19 mouse cellular contexts compared by ENCODE assay signal in genomic region chr12:11317671-11318070, GRCm38 (mm10). TPM values are rescaled to one million over a fixed set of nuclear protein-coding genes. Genes with fewer than 3 reads are reported as not detected.
DNase-seq lines count a peak whose midpoint lies in the region; ATAC-seq and TF ChIP-seq lines count a peak whose summit lies in the region.
"Had no signal": no experiment of that assay in that cellular context is flagged by ENCODE, and none has a peak within 500 bp of the region (broad histone marks: within the 10 kb centered on the region; RNA-seq: fewer than 3 reads in every experiment).

No protein-coding gene starts in this region.

- in situ Hi-C loops in ES-E14 (cut with MboI; ENCODE audit: low sequenced_read_pairs in 2 of 2, unreplicated experiment in 2 of 2), result no loop called here

- H3K9me3 ChIP-seq in ES-E14 (ENCODE audit: control insufficient read depth, insufficient read depth, low read depth, low read length), result no peaks in the 10 kb centered on the region
- no peaks in the 10 kb centered on the region for H3K9me3 ChIP-seq in intestine, postnatal 0 days (ENCODE audit: control insufficient read depth)
- H3K9me3 ChIP-seq: embryonic facial prominence, embryonic 12.5 days; forebrain, embryonic 10.5 days; G1E; hindbrain, embryonic 12.5 days; intestine, embryonic 15.5 days had no signal

- ATAC-seq in erythroid progenitor cell, adult 5-6 weeks (replicated peaks; ENCODE audit: low FRiP score, poor library complexity, severe bottlenecking), result no peak
- ATAC-seq in intestine, postnatal 0 days, result no peak
- ATAC-seq: intestine, embryonic 15.5 days had no signal

- no peak overlapping the region for H3K27ac ChIP-seq in ES-E14 (ENCODE audit: insufficient read depth, low read depth, low read length, poor library complexity, severe bottlenecking)
- no peak overlapping the region for H3K27ac ChIP-seq in intestine, postnatal 0 days (ENCODE audit: low read depth, low read length)
- H3K27ac ChIP-seq: embryonic facial prominence, embryonic 12.5 days; forebrain, embryonic 10.5 days; hindbrain, embryonic 12.5 days; intestine, embryonic 15.5 days; liver, embryonic 14.5 days had no signal

- no peak overlapping the region for H3K9ac ChIP-seq in ES-E14 (ENCODE audit: insufficient read depth, low read depth, low read length, poor library complexity, severe bottlenecking)
- H3K9ac ChIP-seq in intestine, postnatal 0 days (ENCODE audit: low read depth, low read length), result no peak overlapping the region
- H3K9ac ChIP-seq: embryonic facial prominence, embryonic 12.5 days; hindbrain, embryonic 12.5 days; intestine, embryonic 15.5 days; liver, embryonic 14.5 days had no signal

- H3K27me3 ChIP-seq in intestine, postnatal 0 days (replicated peaks; ENCODE audit: control insufficient read depth, insufficient read depth, low read length), result no peaks in the 10 kb centered on the region
- H3K27me3 ChIP-seq: embryonic facial prominence, embryonic 12.5 days; hindbrain, embryonic 12.5 days; intestine, embryonic 15.5 days had no signal

- no peaks in the 10 kb centered on the region for H3K4me1 ChIP-seq in ES-E14 (ENCODE audit: control insufficient read depth in 2 of 2, insufficient read depth in 2 of 2, low read length in 2 of 2, poor library complexity in 1 of 2)
- no peaks in the 10 kb centered on the region for H3K4me1 ChIP-seq in intestine, postnatal 0 days (replicated peaks; ENCODE audit: control insufficient read depth, insufficient read depth, low read length)
- H3K4me1 ChIP-seq: embryonic facial prominence, embryonic 12.5 days; forebrain, embryonic 10.5 days; hindbrain, embryonic 12.5 days; intestine, embryonic 15.5 days had no signal

- 53% methylated on average over 6 of the region's 6 CpGs for WGBS in intestine, postnatal 0 days

- peak; percentile 25 for DNase-seq in adrenal gland, adult 8-10 months
- no peak for DNase-seq in adrenal gland, postnatal 10 days
- DNase-seq in ES-E14 (ENCODE audit: low read depth, low spot score), result no peak
- DNase-seq in kidney, postnatal 36 days, result peak; percentile 42 to 51
- peak; percentile 7 to 36 for DNase-seq in lung, postnatal 4 days
- DNase-seq in cerebellum, postnatal 25 days, result no peak
- DNase-seq: cerebellum, adult 9-10 months; left cerebral cortex, postnatal 4 days; midbrain, embryonic 14.5 days; right cerebral cortex, postnatal 25 days; thymus, adult 18-20 months had no signal

- TF ChIP-seq CTCF in intestine, postnatal 0 days (IDR thresholded peaks at IDR 0.05; ENCODE audit: low read depth), result no peak

- H3K4me2 ChIP-seq in intestine, postnatal 0 days (replicated peaks; ENCODE audit: low read depth), result no peak overlapping the region
- H3K4me2 ChIP-seq: embryonic facial prominence, embryonic 12.5 days; hindbrain, embryonic 12.5 days; intestine, embryonic 15.5 days had no signal

- peaks cover 12% of the 10 kb centered on the region for H3K36me3 ChIP-seq in ES-E14 (ENCODE audit: control insufficient read depth, insufficient read depth, low read length, poor library complexity, severe bottlenecking)
- H3K36me3 ChIP-seq in intestine, postnatal 0 days (ENCODE audit: control insufficient read depth, insufficient read depth), result peaks cover 38% of the 10 kb centered on the region

- H3K4me3 ChIP-seq in ES-E14 (ENCODE audit: insufficient read depth in 1 of 2, low read depth in 1 of 2, low read length in 2 of 2, poor library complexity in 1 of 2, severe bottlenecking in 1 of 2), result no peak overlapping the region
- H3K4me3 ChIP-seq in intestine, postnatal 0 days (ENCODE audit: low read depth, low read length), result no peak overlapping the region
- H3K4me3 ChIP-seq: embryonic facial prominence, embryonic 12.5 days; forebrain, embryonic 10.5 days; hindbrain, embryonic 12.5 days; intestine, embryonic 15.5 days had no signal

TF ChIP-seq in ES-E14, 5 proteins besides CTCF, POLR2A, EP300 and RAD21:
- TF ChIP-seq MAFK (IDR thresholded peaks at IDR 0.05; ENCODE audit: insufficient read depth, low read depth, low read length) (0 out of 2 replicates have a peak, but pooled peaks have one; percentile 26), CHD2 (IDR thresholded peaks at IDR 0.05; ENCODE audit: low read depth, low read length) (no peak)

RNA-seq across cellular contexts. Expression of gene Smc6, which starts 52.0 kb away (rescaled TPM):
- total RNA-seq in adrenal gland, adult 8-10 months (2022), result 10 to 100 TPM; 27.0 to 41.0 (median 34.4) TPM
- 10 to 100 TPM; 50.0 to 58.1 TPM for total RNA-seq in adrenal gland, postnatal 10 days (2021)
- 54.3 and 61.4 TPM in 2 replicates for total RNA-seq in ES-E14 (2012; rRNA removed)
- 161 and 174 TPM in 2 replicates for total RNA-seq in erythroid progenitor cell, adult 5-6 weeks (2015; ENCODE audit: low replicate concordance)
- total RNA-seq in erythroid progenitor cell, adult 5-6 weeks (2017; ENCODE audit: low replicate concordance), result 209 and 324 TPM in 2 replicates
- 71.1 and 73.6 TPM in 2 replicates for polyA plus RNA-seq in intestine, postnatal 0 days (2015; fragmentation: Nextera tagmentation; extraction: Ambion mirVana)

RNA-seq across cellular contexts. Expression of gene Gen1, which starts 52.1 kb away (rescaled TPM):
- 1 to 10 TPM; 1.8 to 2.3 (median 2.0) TPM for total RNA-seq in adrenal gland, adult 8-10 months (2022)
- 1 to 10 TPM; 5.6 to 7.6 TPM for total RNA-seq in adrenal gland, postnatal 10 days (2021)
- total RNA-seq in ES-E14 (2012; rRNA removed), result 19.8 and 23.4 TPM in 2 replicates
- 81.8 and 117 TPM in 2 replicates for total RNA-seq in erythroid progenitor cell, adult 5-6 weeks (2015; ENCODE audit: low replicate concordance)
- 196 and 214 TPM in 2 replicates for total RNA-seq in erythroid progenitor cell, adult 5-6 weeks (2017; ENCODE audit: low replicate concordance)
- polyA plus RNA-seq in intestine, postnatal 0 days (2015; fragmentation: Nextera tagmentation; extraction: Ambion mirVana), result 1.1 and 1.2 TPM in 2 replicates

Comparison
In these comparisons a context has a peak if more than half of its experiments do, and no peak if none do; other contexts are left out.
1. DNase-seq: peak in adrenal gland, adult 8-10 months (single experiment), kidney, postnatal 36 days (2 of 2) and lung, postnatal 4 days (2 of 2); none in adrenal gland, postnatal 10 days (single experiment), ES-E14 (single experiment) and cerebellum, postnatal 25 days (0 of 2).